Mouse (Mus musculus) brain, embryonic 14.5 days (tissue): ENCODE results near the gene Epn1.

Experiments
- CTCF ChIP-seq: fragments of 200-500 bp; IDR thresholded peaks from 2 replicates; pipeline ENCODE4 v1.5.1; 2012; ENCODE audit warnings: inconsistent platforms, mild to moderate bottlenecking, moderate library complexity, borderline replicate concordance; ENCODE audit not compliant: insufficient read depth, insufficient read length; ENCODE audit errors: extremely low read depth
- POLR2A ChIP-seq: fragments of 200-500 bp; IDR thresholded peaks from 2 replicates; pipeline ENCODE4 v1.6.1; 2012; ENCODE audit warnings: mild to moderate bottlenecking, inconsistent platforms, borderline replicate concordance; ENCODE audit not compliant: poor library complexity, insufficient read depth, insufficient read length, severe bottlenecking; ENCODE audit errors: extremely low read depth

- TF ChIP-seq POLR2A (no peak), CTCF (no peak)
Observed at GRCm38 (mm10) chr7:5076931-5077330, 3.1 kb upstream of the Epn1 start.
